Mouse (Mus musculus): Measurements from ENCODE around the gene Dna2. TPM values are rescaled to one million over a fixed set of nuclear protein-coding genes. Genes with fewer than 3 reads are reported as not detected.
"Not testable (repeated sequence)": the region's sequence is repeated elsewhere in the genome, so short reads cannot be mapped to it uniquely, and the experiment has no call there.

Gene Dna2
- total RNA-seq (2021), result 1 to 10 TPM in 1 of 2 experiments, under 1 TPM in 1; 0.97 to 1.1 TPM
- long read RNA-seq, experiment 1, result 0 reads
- long read RNA-seq, experiment 2, result 0 reads

- peak; percentile 49 to 64 for DNase-seq (ENCODE audit: low spot score in 2 of 2)
- H3K27ac ChIP-seq, result peak within 1 kb of the TSS; percentile 63
Observed at GRCm38 (mm10) chr10:62946738-62947471, at the start of gene Dna2. Gene Dna2 (plus strand): TSS chr10:62947026.

GRCm38 (mm10) chr10:62897437-62897836, 49.4 kb upstream of the Dna2 start:
- no peak overlapping the region for H3K4me3 ChIP-seq
- no peak for DNase-seq (ENCODE audit: low spot score in 2 of 2)
- no peak overlapping the region for H3K27ac ChIP-seq
- no peak for TF ChIP-seq CTCF (conservative IDR thresholded peaks at IDR 0.05)

More at GRCm38 (mm10) chr10:62946738-62947471, at the start of gene Dna2:
- peak within 1 kb of the TSS; percentile 79 for H3K4me3 ChIP-seq
- TF ChIP-seq CTCF (conservative IDR thresholded peaks at IDR 0.05), result peak; percentile 57

GRCm38 (mm10) chr10:62898061-62898460, 48.8 kb upstream of the Dna2 start:
- no peak for TF ChIP-seq CTCF (conservative IDR thresholded peaks at IDR 0.05)
- H3K27ac ChIP-seq, result no peak overlapping the region

DNA sequence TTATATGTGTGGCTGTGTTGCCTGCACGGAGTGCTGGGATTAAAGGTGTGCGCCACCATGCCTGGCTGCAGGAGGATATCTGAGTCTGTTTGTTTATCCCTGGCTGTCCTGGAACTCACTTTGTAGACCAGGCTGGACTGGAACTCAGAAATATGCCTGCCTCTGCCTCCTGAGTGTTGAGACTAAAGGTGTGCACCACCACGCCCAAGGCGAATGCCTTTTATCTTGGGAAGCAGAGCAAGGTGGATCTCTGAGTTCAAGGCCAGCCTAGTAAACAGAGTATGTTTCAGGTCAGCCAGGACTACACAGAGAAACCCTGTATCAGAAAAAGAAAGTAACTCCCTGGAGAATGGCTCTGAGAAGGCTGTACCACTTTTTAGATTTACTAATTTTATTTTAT, 46.7 kb upstream of the Dna2 start:
- no peak for TF ChIP-seq CTCF (conservative IDR thresholded peaks at IDR 0.05)
- no peak for DNase-seq (ENCODE audit: low spot score in 2 of 2)

More at GRCm38 (mm10) chr10:62898061-62898460, 48.8 kb upstream of the Dna2 start:
- DNase-seq (ENCODE audit: low spot score in 2 of 2), result no peak
- H3K4me3 ChIP-seq, result no peak overlapping the region

GRCm38 (mm10) chr10:62901826-62902225, 45.0 kb upstream of the Dna2 start:
- no peak for DNase-seq (ENCODE audit: low spot score in 2 of 2)
- H3K4me3 ChIP-seq, result no peak overlapping the region
- no peak overlapping the region for H3K27ac ChIP-seq
- no peak for TF ChIP-seq CTCF (conservative IDR thresholded peaks at IDR 0.05)

More for the DNA sequence above, 46.7 kb upstream of the Dna2 start:
- Histone ChIP-seq H3K27ac (no peak overlapping the region), H3K4me3 (no peak overlapping the region)

DNA sequence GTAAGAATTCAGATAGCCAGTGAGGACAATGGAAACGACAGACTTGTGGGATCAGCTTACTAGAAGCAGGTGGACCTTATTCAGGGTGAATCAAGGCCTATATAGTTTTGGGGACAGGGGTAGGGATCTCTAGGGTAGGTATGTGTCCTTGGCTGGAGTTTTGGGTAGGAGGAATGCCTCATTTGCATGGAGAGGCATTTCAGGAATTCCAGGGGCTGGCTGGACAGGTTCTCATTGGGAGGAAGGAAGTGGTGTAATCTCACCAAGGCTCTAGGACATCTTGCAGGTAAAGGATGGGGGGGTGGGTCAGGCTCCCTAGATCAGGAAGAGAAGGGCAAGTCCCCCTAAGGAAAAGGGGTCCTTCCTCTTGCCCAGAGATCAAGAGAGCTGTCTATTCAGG, 44.0 kb upstream of the Dna2 start:
- TF ChIP-seq CTCF (conservative IDR thresholded peaks at IDR 0.05), result no peak
- no peak for DNase-seq (ENCODE audit: low spot score in 2 of 2)
- Histone ChIP-seq H3K27ac (no peak overlapping the region), H3K4me3 (no peak overlapping the region)

DNA sequence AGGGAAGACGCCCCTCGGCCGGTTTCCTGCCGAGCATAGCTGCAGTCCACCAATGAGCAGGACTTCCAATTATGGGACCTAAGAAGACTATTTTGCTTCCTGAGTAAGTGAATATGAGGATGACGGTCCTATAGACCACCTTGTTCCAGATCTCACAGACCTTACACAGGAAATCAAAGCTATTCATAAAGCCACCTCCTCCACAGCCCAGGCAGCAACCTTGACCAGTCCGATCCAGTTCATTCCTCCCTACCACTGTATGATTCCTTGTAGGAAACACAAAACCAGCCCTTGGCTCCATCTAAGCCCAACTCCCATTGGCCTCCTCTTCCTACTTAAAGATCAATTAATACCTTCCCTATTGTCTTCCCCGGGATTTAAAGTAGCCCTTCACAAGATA, 40.5 kb upstream of the Dna2 start:
- no peak for TF ChIP-seq CTCF (conservative IDR thresholded peaks at IDR 0.05)
- H3K27ac ChIP-seq, result no peak overlapping the region
- no peak for DNase-seq (ENCODE audit: low spot score in 2 of 2)
- H3K4me3 ChIP-seq, result no peak overlapping the region

DNA sequence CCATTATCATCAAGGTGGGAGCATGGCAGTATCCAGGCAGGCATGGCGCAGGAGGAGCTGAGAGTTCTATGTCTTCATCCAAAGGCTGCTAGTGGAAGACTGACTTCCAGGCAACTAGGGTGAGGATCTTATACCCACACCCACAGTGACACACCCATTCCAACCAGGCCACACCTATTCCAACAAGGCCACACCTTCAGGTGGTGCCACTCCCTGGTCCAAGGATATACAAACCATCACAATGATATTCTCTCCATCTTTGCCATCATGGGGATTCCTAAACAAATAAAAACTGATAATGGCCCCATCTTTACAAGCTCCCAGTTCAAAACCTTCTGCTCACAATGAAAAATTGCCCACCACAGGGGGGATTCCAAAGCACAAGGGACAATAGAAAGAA, 37.9 kb upstream of the Dna2 start, which contains the start of gene Tet1:
TSS of gene Tet1 (minus strand) at position 101 of the 400 bp plus-strand sequence.
- not testable (repeated sequence) for H3K4me3 ChIP-seq; DNase-seq (ENCODE audit: low spot score in 2 of 2); H3K27ac ChIP-seq

- no peak overlapping the region for H3K27ac ChIP-seq
- DNase-seq (ENCODE audit: low spot score in 2 of 2), result no peak
- no peak for TF ChIP-seq CTCF (conservative IDR thresholded peaks at IDR 0.05)
- H3K4me3 ChIP-seq, result no peak overlapping the region
Observed at GRCm38 (mm10) chr10:62911120-62911519, 35.7 kb upstream of the Dna2 start.

DNA sequence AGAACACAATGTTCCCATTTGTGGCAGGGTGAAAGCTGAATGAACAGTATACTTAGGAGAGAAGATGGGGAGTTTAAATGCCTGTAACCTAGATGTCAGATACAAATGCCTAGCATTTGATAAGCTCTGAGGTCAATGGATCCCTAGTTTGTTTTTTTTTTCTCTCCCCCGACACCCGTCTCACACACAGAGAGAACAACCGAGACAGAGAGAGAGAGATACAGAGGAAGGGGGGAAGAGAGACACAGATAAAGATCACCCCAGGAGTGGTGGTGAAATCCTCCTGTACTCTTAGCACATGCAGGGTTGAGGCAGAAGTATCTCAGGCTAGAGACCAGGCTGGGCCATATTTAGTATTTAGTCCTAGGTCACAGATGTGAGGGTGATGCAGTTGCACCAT, 27.8 kb upstream of the Dna2 start:
- Histone ChIP-seq H3K4me3 (no peak overlapping the region), H3K27ac (no peak overlapping the region)
- no peak for TF ChIP-seq CTCF (conservative IDR thresholded peaks at IDR 0.05)
- no peak for DNase-seq (ENCODE audit: low spot score in 2 of 2)

GRCm38 (mm10) chr10:62919925-62920765, 26.7 kb upstream of the Dna2 start, which contains the start of gene Slc25a16:
Gene Slc25a16 (plus strand): TSS chr10:62920633.
- TF ChIP-seq CTCF (conservative IDR thresholded peaks at IDR 0.05), result no peak
- peak within 1 kb of the TSS; percentile 87 for H3K4me3 ChIP-seq
- peak within 1 kb of the TSS; percentile 97 for H3K27ac ChIP-seq
- DNase-seq (ENCODE audit: low spot score in 2 of 2), result peak; percentile 84 to 94

DNA sequence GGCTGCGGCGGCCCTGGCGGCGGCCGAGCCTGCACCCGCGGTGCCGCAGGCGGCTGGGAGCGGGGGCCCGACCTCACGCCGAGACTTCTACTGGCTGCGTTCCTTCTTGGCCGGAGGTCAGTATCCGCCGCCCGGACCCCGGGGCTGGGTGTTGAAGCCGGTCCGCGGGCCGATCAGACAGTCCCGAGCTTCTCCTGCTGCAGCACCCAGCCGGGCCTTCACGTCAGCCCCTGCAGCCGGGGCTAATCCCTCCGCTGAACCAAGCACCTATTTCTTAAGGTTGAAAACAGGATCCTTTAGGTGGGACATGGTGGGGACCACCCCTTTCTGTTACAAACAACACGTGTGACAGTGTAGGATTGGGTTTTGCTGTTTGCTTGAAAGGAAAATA, 26.1 kb upstream of the Dna2 start:
- Histone ChIP-seq H3K27ac (peak overlapping the region; percentile 97), H3K4me3 (peak overlapping the region; percentile 87)
- DNase-seq (ENCODE audit: low spot score in 2 of 2), result no peak
- no peak for TF ChIP-seq CTCF (conservative IDR thresholded peaks at IDR 0.05)

DNA sequence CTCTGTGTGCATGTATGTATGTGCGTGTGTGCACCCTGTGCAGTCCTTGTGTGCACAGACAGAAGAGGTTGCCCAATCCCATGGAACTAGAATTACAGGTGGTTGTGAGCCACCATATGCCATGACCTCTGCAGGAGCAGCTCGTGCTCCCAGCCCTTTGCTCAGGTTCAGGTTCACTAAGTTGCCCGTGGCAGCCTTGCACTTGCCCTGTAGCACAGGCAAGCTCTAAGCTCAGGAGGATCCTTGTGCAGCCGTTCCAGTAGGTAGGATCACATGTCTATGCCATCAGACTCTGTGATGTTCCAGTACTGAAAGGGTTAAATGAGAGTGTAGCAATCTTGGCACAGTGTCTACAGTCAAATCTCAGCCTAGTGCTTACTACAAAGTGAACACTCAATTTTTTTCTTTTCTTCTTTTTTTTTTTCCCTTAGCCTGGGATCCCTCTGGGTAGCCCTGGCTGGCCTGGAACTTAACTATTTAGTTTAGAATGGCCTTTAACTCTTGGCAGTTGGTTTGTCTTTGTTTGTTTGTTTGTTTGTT, 22.7 kb upstream of the Dna2 start:
- Histone ChIP-seq H3K4me3 (no peak overlapping the region), H3K27ac (no peak overlapping the region)
- TF ChIP-seq CTCF (conservative IDR thresholded peaks at IDR 0.05), result no peak
- DNase-seq (ENCODE audit: low spot score in 2 of 2), result no peak
